Mouse (Mus musculus): ENCODE results near the gene Gm13275.
"Not testable (repeated sequence)": the region's sequence is repeated elsewhere in the genome, so short reads cannot be mapped to it uniquely, and the experiment has no call there.

Gene Gm13275

DNA sequence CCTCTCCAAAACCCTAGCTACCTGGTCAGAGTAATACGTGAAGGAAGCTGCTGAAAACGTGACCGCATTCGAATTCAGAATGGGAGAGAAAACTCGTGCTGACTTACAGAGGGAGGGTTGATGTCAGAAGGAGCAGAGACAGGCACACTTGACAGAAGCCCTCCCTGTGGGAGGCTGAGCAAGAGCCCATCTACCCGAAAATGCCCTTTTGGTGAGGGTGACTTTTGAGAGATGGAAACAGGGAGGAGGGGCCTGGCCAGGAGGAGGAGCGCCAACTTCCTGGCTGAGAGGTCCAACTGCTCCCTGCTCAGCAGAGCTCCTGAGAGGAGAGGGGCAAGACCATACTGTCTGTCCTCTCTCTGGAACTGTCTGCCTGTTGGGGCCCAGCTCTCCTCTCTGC lies 5.1 kb downstream of the Gm13275 start, which contains the start of gene Gm13285:
Gm13285 (plus strand) TSS at position 301 of the 400 bp plus-strand sequence.
- not testable (repeated sequence) for DNase-seq

DNA sequence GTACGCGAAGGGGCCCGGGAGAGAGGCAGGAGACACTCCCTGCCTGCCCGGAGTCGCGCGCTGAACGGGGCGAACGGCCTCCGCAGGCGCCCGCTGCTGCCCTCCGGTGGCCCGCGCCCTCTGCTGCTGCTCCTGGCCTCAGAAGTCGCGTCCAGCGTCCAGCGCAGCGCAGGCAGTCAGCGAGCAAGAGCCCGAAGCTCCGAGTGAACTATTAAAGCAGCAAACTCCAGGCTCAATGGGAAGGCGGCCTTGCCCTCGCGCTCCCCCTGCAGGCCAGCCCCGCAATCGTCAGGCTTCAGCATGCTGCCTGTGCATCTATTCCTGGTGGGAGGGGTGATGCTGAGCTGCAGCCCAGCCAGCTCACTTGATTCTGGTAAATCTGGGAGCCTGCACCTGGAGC lies 8.7 kb downstream of the Gm13275 start, which contains the start of gene Gm13287:
Gm13287 (plus strand) TSS at position 301 of the 400 bp plus-strand sequence.
- not testable (repeated sequence) for DNase-seq

DNA sequence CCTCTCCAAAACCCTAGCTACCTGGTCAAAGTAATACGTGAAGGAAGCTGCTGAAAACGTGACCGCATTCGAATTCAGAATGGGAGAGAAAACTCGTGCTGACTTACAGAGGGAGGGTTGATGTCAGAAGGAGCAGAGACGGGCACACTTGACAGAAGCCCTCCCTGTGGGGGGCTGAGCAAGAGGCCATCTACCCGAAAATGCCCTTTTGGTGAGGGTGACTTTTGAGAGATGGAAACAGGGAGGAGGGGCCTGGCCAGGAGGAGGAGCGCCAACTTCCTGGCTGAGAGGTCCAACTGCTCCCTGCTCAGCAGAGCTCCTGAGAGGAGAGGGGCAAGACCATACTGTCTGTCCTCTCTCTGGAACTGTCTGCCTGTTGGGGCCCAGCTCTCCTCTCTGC lies 10.9 kb downstream of the Gm13275 start, which contains the start of gene Gm13288:
Gm13288 (plus strand) TSS at position 301 of the 400 bp plus-strand sequence.
- DNase-seq, result not testable (repeated sequence)

DNA sequence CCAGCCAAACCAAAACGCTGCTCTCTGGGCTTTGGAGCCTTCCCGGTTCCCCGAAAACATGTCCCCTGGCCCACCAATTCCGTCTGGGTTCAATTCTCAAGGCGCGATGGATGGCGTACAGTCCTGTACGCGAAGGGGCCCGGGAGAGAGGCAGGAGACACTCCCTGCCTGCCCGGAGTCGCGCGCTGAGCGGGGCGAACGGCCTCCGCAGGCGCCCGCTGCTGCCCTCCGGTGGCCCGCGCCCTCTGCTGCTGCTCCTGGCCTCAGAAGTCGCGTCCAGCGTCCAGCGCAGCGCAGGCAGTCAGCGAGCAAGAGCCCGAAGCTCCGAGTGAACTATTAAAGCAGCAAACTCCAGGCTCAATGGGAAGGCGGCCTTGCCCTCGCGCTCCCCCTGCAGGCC lies 11.5 kb downstream of the Gm13275 start:
- DNase-seq, result not testable (repeated sequence)

DNA sequence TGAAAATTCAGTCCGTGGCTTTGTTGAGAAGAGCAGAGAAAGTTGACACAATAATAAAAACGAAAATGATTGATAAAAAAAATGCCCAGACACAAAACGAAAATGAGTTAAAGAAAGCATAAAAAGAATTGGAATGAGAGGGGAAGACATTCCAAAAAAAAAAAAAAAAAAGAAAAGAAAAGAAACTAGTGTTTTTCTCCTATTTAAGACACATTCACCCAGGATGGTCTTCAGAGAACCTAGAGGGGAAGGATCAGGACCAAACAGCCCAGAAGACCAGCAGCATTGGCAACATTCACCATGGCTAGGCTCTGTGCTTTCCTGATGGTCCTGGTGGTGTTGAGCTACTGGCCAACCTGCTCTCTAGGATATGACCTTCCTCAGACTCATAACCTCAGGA lies 21.6 kb downstream of the Gm13275 start, which contains the start of gene Ifna7:
Ifna7 (plus strand) TSS at position 301 of the 400 bp plus-strand sequence.
- no peak for DNase-seq

DNA sequence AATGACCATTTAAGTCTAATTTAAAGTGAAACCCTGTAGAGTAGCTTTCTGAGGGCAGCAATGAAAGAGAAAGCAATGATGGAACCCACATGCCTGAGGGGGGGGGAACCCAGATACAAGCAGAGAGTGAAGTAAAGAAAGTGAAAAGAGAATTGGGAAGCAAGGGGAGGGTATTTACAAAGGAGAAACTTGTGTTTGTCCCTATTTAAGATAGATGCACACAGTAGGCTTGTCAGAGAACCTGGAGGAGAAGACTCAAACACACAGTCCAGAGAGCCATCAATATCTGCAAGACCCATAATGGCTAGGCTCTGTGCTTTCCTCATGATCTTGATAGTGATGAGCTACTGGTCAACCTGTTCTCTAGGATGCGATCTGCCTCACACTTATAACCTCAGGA lies 25.4 kb downstream of the Gm13275 start, which contains the start of gene Ifna11:
Ifna11 (plus strand) TSS at position 301 of the 400 bp plus-strand sequence.
- no peak for DNase-seq

DNA sequence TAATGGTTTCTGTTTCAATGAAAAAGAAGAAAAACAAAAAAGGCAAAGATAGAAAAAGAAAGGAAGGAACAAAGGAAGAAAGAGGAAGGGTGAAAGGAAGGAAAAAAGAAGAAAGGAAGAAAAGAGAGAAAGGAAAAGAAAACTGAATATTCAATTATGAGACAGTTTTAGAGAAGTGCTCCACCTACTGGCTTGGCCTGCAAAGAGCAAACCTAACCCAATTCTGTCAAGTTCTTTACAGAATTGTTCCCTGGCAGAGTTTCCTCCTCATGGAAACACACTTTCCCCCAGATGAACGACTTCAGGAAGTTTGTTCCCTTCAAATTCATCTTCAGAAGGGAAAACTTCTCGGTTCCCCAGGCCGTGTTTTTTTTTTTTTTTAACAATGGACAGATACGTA lies 28.7 kb downstream of the Gm13275 start:
- no peak for DNase-seq

DNA sequence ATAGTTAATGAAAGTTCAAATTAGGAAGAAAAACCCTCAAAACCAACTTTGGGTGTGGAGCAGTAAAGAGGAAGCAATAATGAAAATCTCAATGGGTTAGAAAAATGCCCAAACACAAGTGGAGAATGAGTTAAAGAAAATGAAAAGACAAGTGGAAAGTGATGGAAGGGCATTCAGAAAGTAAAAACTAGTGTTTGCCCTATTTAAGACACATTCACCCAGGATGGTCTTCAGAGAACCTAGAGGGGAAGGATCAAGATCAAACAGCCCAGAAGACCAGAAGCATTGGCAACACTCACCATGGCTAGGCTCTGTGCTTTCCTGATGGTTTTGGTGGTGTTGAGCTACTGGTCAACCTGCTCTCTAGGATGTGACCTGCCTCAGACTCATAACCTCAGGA lies 32.8 kb downstream of the Gm13275 start, which contains the start of gene Ifna6:
Ifna6 (plus strand) TSS at position 301 of the 400 bp plus-strand sequence.
- not testable (repeated sequence) for DNase-seq

DNA sequence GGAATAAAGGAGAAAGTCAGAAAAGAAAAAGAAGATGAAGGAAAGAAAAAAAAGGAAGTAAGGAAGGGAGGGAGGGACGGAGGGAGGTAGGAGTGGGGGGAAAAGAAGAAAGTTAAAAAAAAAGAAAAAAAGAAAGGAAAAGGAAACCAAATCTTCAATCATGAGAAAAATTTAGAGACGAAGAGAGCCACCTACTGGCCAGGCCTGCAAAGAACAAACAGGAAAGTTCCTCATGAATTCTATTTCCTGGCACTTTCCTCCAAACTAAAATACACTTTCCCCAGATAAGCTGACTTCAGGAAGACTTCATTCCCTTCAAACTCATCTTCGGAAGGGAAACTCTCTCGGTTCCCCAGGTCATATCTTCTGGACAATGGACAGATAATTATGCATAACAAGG lies 36.2 kb downstream of the Gm13275 start:
- DNase-seq, result no peak

DNA sequence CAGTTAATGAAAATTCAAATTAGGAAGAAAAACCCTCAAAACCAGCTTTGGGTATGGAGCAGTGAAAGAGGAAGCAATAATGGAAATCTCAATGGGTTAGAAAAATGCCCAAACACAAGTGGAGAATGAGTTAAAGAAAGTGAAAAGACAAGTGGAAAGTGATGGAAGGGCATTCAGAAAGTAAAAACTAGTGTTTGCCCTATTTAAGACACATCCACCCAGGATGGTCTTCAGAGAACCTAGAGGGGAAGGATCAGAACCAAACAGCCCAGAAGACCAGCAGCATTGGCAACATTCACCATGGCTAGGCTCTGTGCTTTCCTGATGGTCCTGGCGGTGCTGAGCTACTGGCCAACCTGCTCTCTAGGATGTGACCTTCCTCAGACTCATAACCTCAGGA lies 40.9 kb downstream of the Gm13275 start, which contains the start of gene Ifna5:
Ifna5 (plus strand) TSS at position 301 of the 400 bp plus-strand sequence.
- not testable (repeated sequence) for DNase-seq

DNA sequence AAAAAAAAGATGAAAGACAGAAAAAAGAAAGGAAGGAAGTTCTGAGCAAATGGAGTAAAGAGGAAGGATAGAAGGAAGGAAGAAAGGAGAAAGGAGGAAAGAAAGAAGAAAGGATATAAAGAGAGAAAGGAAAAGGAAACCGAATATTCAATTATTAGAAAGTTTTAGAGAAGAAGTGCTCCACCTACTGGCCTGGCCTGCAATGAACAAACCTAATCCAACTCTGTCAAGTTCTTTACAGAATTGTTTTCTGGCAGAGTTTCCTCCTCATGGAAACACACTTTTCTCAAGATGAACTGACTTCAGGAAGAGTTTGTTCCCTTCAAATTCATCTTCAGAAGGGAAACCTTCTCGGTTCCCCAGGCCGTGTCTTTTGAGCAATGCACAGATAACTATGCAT lies 44.5 kb downstream of the Gm13275 start:
- DNase-seq, result no peak

DNA sequence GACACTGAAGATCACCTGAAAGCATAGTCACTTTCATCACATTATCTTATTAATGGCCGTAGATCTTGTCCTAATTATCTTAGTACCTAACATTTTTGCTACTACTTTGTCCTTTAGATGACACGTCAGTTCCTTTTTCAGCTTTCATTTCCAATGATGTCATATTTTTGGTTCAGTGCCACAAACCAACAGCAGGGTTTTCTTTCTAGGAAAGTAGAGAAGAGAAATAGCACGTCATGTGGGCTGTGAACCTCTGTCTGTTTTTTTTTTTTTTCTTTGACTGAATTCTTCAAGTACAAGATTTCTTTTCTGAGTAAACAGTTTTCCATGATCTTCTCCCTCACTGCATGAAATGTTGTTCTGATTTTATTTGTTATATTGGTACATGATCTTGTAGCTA lies 45.8 kb downstream of the Gm13275 start:
- DNase-seq, result no peak

DNA sequence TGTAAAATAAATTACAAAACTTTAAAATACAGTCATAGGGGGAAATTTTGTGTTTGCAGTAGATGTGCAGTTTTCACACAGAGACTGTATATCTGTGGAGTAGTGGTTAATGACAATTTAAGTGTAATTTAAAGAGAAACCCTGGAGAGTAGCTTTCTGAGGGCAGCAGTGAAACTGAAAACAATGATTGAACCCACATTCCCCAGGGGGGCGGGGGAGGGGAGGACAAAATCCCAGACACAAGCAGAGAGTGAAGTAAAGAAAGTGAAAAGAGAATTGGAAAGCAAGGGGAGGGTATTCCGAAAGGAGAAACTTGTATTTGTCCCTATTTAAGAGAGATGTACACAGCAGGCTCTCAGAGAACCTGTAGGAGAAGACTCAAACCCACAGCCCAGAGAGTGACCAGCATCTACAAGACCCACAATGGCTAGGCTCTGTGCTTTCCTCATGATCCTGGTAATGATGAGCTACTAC lies 47.2 kb downstream of the Gm13275 start, which contains the start of gene Ifna4:
Ifna4 (plus strand) TSS at position 424 of the 474 bp plus-strand sequence.
- no peak for DNase-seq
